Mouse (Mus musculus) natural killer cell, adult 2 months (primary cell): ENCODE data around the gene Snrnp25.

ENCODE experiments used
- DNase-seq, 2 experiments: peaks; one replicate each; pipeline ENCODE4 v3.0.0; 2022; ENCODE audit warnings: low spot score in 2 of 2

The Snrnp25 gene

GRCm38 (mm10) chr11:32224468-32225139 is 19.4 kb downstream of the Snrnp25 start:
- no peak for DNase-seq

GRCm38 (mm10) chr11:32225222-32226104 is 20.2 kb downstream of the Snrnp25 start:
- DNase-seq: no peak

- peak; percentile 86 to 89 for DNase-seq
Observed at GRCm38 (mm10) chr11:32226124-32226871, 21.1 kb downstream of the Snrnp25 start, which contains the start of gene Mpg. Gene Mpg (plus strand): TSS chr11:32226505.

GRCm38 (mm10) chr11:32227041-32227440 is 21.8 kb downstream of the Snrnp25 start:
- no peak for DNase-seq

GRCm38 (mm10) chr11:32227555-32227954 is 22.3 kb downstream of the Snrnp25 start:
- no peak for DNase-seq

GRCm38 (mm10) chr11:32228292-32228845 is 23.2 kb downstream of the Snrnp25 start:
- DNase-seq: no peak

GRCm38 (mm10) chr11:32230220-32230619 is 25.0 kb downstream of the Snrnp25 start:
- no peak for DNase-seq

GRCm38 (mm10) chr11:32231125-32231524 is 25.9 kb downstream of the Snrnp25 start:
- DNase-seq: no peak

GRCm38 (mm10) chr11:32232848-32233247 is 27.6 kb downstream of the Snrnp25 start:
- DNase-seq: no peak

- DNase-seq: no peak
Observed at GRCm38 (mm10) chr11:32233895-32234294, 28.7 kb downstream of the Snrnp25 start.

GRCm38 (mm10) chr11:32234816-32235485 is 29.7 kb downstream of the Snrnp25 start:
- DNase-seq: no peak

- no peak for DNase-seq
Observed at GRCm38 (mm10) chr11:32235646-32236045, 30.4 kb downstream of the Snrnp25 start.

- no peak for DNase-seq
Observed at GRCm38 (mm10) chr11:32236132-32236531, 30.9 kb downstream of the Snrnp25 start.

- peak in 1 of 2 experiments; percentile 31 for DNase-seq
Observed at GRCm38 (mm10) chr11:32236712-32237410, 31.6 kb downstream of the Snrnp25 start.

GRCm38 (mm10) chr11:32237411-32237795 is 32.2 kb downstream of the Snrnp25 start:
- no peak for DNase-seq

- peak; percentile 62 to 78 for DNase-seq
Observed at GRCm38 (mm10) chr11:32238093-32238860, 33.1 kb downstream of the Snrnp25 start.

GRCm38 (mm10) chr11:32241391-32241790 is 36.2 kb downstream of the Snrnp25 start:
- DNase-seq: no peak

- no peak for DNase-seq
Observed at GRCm38 (mm10) chr11:32242209-32242608, 37.0 kb downstream of the Snrnp25 start.

GRCm38 (mm10) chr11:32243205-32243955 is 38.2 kb downstream of the Snrnp25 start:
- no peak for DNase-seq
